Mouse (Mus musculus) CH12.LX (cell line): ENCODE results near the gene Tmem268. TPM values are rescaled to one million over a fixed set of nuclear protein-coding genes. Genes with fewer than 3 reads are reported as not detected.

Source experiments
- DNase-seq: peaks from one replicate; pipeline ENCODE4 v3.0.0-alpha.2; 2013; ENCODE audit errors: extremely low read depth
- H3K27ac ChIP-seq: 2 replicates; pipeline ENCODE4 v1.5.1; 2012; ENCODE audit warnings: low read depth, mild to moderate bottlenecking, control low read depth, moderate library complexity; ENCODE audit not compliant: insufficient read depth
- H3K27me3 ChIP-seq: replicated peaks from 2 replicates; pipeline ENCODE3; 2012; ENCODE audit warnings: inconsistent platforms
- H3K36me3 ChIP-seq, 2 experiments: replicated peaks in 1 of 2; 2 replicates each; pipeline versions ENCODE3 to v1.6.1; 2012; ENCODE audit warnings: inconsistent platforms in 1 of 2, low read length in 1 of 2, mild to moderate bottlenecking in 1 of 2, mixed read lengths in 1 of 2, moderate library complexity in 1 of 2; ENCODE audit not compliant: control insufficient read depth in 1 of 2, insufficient read depth in 1 of 2
- H3K4me1 ChIP-seq, 2 experiments: 2 replicates each; pipeline ENCODE4 v1.6.1; 2012; ENCODE audit warnings: inconsistent platforms in 1 of 2, moderate library complexity in 1 of 2; ENCODE audit not compliant: insufficient read depth in 2 of 2, control insufficient read depth in 1 of 2
- H3K4me2 ChIP-seq: 2 replicates; pipeline ENCODE4 v1.6.1; 2012; ENCODE audit warnings: low read depth, mild to moderate bottlenecking, control low read depth; ENCODE audit not compliant: poor library complexity, insufficient read depth, severe bottlenecking
- H3K4me3 ChIP-seq, 3 experiments: fragments of 150-350 bp in 1 of 3; sonication (generic) in 1 of 3; replicated peaks in 1 of 3; 2 replicates each; pipeline versions ENCODE3 to v1.5.1; 2011 to 2012; ENCODE audit warnings: low read depth in 2 of 3, low read length in 2 of 3, mild to moderate bottlenecking in 2 of 3, moderate library complexity in 2 of 3, control low read depth in 1 of 3, improper control_type of control experiment in 1 of 3, inconsistent platforms in 1 of 3, mixed read lengths in 1 of 3; ENCODE audit not compliant: poor library complexity in 1 of 3
- H3K79me2 ChIP-seq: replicated peaks from 2 replicates; pipeline ENCODE4 v1.6.1; 2012; ENCODE audit warnings: mild to moderate bottlenecking, moderate library complexity; ENCODE audit not compliant: control insufficient read depth, poor library complexity, insufficient read depth, severe bottlenecking; ENCODE audit errors: extremely low read depth
- H3K9ac ChIP-seq: 2 replicates; pipeline ENCODE4 v1.6.1; 2012; ENCODE audit warnings: low read depth, mild to moderate bottlenecking, control low read depth, moderate library complexity; ENCODE audit not compliant: insufficient read depth
- H3K9me3 ChIP-seq: replicated peaks from 2 replicates; pipeline ENCODE3; 2012; ENCODE audit warnings: low read length, inconsistent platforms, mixed read lengths
- BHLHE40 ChIP-seq: IDR thresholded peaks from 2 replicates; pipeline ENCODE4 v1.6.1; 2011; ENCODE audit warnings: mild to moderate bottlenecking, low read depth, low read length, improper control_type of control experiment
- CHD2 ChIP-seq: IDR thresholded peaks from 2 replicates; pipeline ENCODE4 v1.6.1; 2011; ENCODE audit warnings: low read length, improper control_type of control experiment
- CTCF ChIP-seq, 2 experiments: IDR thresholded peaks in 1 of 2; conservative IDR thresholded peaks in 1 of 2; 2 replicates each; pipeline ENCODE4 v1.5.1; 2011 to 2012; ENCODE audit warnings: low read depth in 2 of 2, low read length in 2 of 2, improper control_type of control experiment in 1 of 2, inconsistent platforms in 1 of 2, mild to moderate bottlenecking in 1 of 2, moderate library complexity in 1 of 2
- E2F4 ChIP-seq: IDR thresholded peaks from 2 replicates; pipeline ENCODE4 v1.6.1; 2011; ENCODE audit warnings: low read depth, low read length, improper control_type of control experiment; ENCODE audit not compliant: insufficient replicate concordance
- ETS1 ChIP-seq: conservative IDR thresholded peaks from 2 replicates; pipeline ENCODE4 v1.6.1; 2012; ENCODE audit warnings: low read depth, mild to moderate bottlenecking, inconsistent platforms, low read length, improper control_type of control experiment, moderate library complexity
- GABPA ChIP-seq: IDR thresholded peaks from 2 replicates; pipeline ENCODE4 v1.6.1; 2012; ENCODE audit warnings: low read depth, low read length, improper control_type of control experiment, inconsistent platforms; ENCODE audit not compliant: insufficient replicate concordance
- HCFC1 ChIP-seq: IDR thresholded peaks from 2 replicates; pipeline ENCODE4 v1.6.1; 2012; ENCODE audit warnings: low read depth, mild to moderate bottlenecking, inconsistent platforms, low read length, improper control_type of control experiment
- IRF4 ChIP-seq: IDR thresholded peaks from 2 replicates; pipeline ENCODE4 v1.6.1; 2014; ENCODE audit warnings: low read depth, mild to moderate bottlenecking, inconsistent platforms, low read length, improper control_type of control experiment
- MEF2A ChIP-seq: IDR thresholded peaks from 2 replicates; pipeline ENCODE4 v1.6.1; 2014; ENCODE audit warnings: low read depth, mild to moderate bottlenecking, inconsistent platforms, low read length, improper control_type of control experiment, borderline replicate concordance
- NELFE ChIP-seq: IDR thresholded peaks from 2 replicates; pipeline ENCODE4 v1.6.1; 2011; ENCODE audit warnings: low read depth, low read length, improper control_type of control experiment
- NRF1 ChIP-seq: IDR thresholded peaks from 2 replicates; pipeline ENCODE4 v1.6.1; 2014; ENCODE audit warnings: low read depth, mild to moderate bottlenecking, inconsistent platforms, low read length, improper control_type of control experiment, moderate library complexity
- PAX5 ChIP-seq: IDR thresholded peaks from 2 replicates; pipeline ENCODE4 v1.6.1; 2012; ENCODE audit warnings: low read length, inconsistent platforms, mixed read lengths
- POLR2AphosphoS2 ChIP-seq: IDR thresholded peaks from 2 replicates; pipeline ENCODE4 v1.6.1; 2011; ENCODE audit warnings: low read depth, low read length, improper control_type of control experiment
- SMC3 ChIP-seq: IDR thresholded peaks from 2 replicates; pipeline ENCODE4 v1.6.1; 2011; ENCODE audit warnings: low read depth, low read length, improper control_type of control experiment
- TBP ChIP-seq: conservative IDR thresholded peaks from 2 replicates; pipeline ENCODE4 v1.6.1; 2011; ENCODE audit warnings: low read depth, low read length, improper control_type of control experiment
- UBTF ChIP-seq: IDR thresholded peaks from 2 replicates; pipeline ENCODE4 v1.6.1; 2012; ENCODE audit warnings: low read depth, mild to moderate bottlenecking, inconsistent platforms, low read length, improper control_type of control experiment, moderate library complexity
- USF1 ChIP-seq: IDR thresholded peaks from 2 replicates; pipeline ENCODE4 v1.6.1; 2014; ENCODE audit warnings: low read depth, mild to moderate bottlenecking, inconsistent platforms, low read length, improper control_type of control experiment
- USF2 ChIP-seq: conservative IDR thresholded peaks from 2 replicates; pipeline ENCODE4 v1.6.1; 2011; ENCODE audit warnings: low read depth, low read length, improper control_type of control experiment
- ZC3H11A ChIP-seq: IDR thresholded peaks from 2 replicates; pipeline ENCODE4 v1.6.1; 2012; ENCODE audit warnings: low read depth, mild to moderate bottlenecking, inconsistent platforms, low read length, improper control_type of control experiment
- ZMIZ1 ChIP-seq: IDR thresholded peaks from 2 replicates; pipeline ENCODE4 v1.6.1; 2012; ENCODE audit warnings: low read depth, mild to moderate bottlenecking, inconsistent platforms, low read length, improper control_type of control experiment
- ZNF384 ChIP-seq: IDR thresholded peaks from 2 replicates; pipeline ENCODE4 v1.6.1; 2012; ENCODE audit warnings: low read depth, low read length, improper control_type of control experiment, inconsistent platforms
- dilution Hi-C: fragments of 300-500 bp; cut with MboI; formaldehyde crosslinking; loops from 2 replicates; pipeline ENCODE4 v1.14.3; 2020; ENCODE audit warnings: low sequenced_read_pairs; ENCODE audit not compliant: extremely low pct_unique_long_range_greater_than_20kb, extremely low pct_ligation_motif_present
- in situ Hi-C: fragments of 300-500 bp; cut with MboI; formaldehyde crosslinking; loops from 3 replicates; pipeline ENCODE4 v1.14.3; 2019; ENCODE audit warnings: low sequenced_read_pairs, low pct_ligation_motif_present, low pct_unique_long_range_greater_than_20kb, mixed read lengths
- polyA plus RNA-seq: library from polyadenylated mRNA; unstranded; fragments of >175 nt; gene quantifications from 2 replicates; pipeline ENCODE4 v1.2.1, GENCODE M21; 2012; ENCODE audit warnings: low read depth; ENCODE audit not compliant: insufficient read length
- total RNA-seq, 2 experiments: library from RNA; depleted of rRNA; stranded (reverse); fragments of 300-350 nt in 1 of 2; fragments of >200 nt in 1 of 2; gene quantifications; 2 replicates each; pipeline ENCODE4 v1.2.3; 2012 to 2014

Tmem268 gene
- total and polyA plus RNA-seq, 3 experiments, result 8.3 to 11.1 (median 9.4) TPM

- Histone ChIP-seq H3K79me2 (no peaks in the 10 kb centered on the region), H3K4me3 (no peak overlapping the region), H3K4me1 (peaks cover 0 to 6% of the 10 kb centered on the region in 2 experiments; a peak in 1 of 4 replicates), H3K4me2 (no peak overlapping the region), H3K9me3 (no peaks in the 10 kb centered on the region), H3K27me3 (peaks cover 2% of the 10 kb centered on the region), H3K9ac (no peak overlapping the region), H3K27ac (no peak overlapping the region), H3K36me3 (no peaks in the 10 kb centered on the region)
- no peak for DNase-seq
- dilution Hi-C loops, result no loop called here
- TF ChIP-seq NRF1, result no peak
- no peak for TF ChIP-seq USF1
- no peak for TF ChIP-seq GABPA
- no peak for TF ChIP-seq BHLHE40
- no peak for TF ChIP-seq ZMIZ1
- TF ChIP-seq NELFE, result no peak
- no peak for TF ChIP-seq TBP
- TF ChIP-seq USF2, result no peak
- TF ChIP-seq ETS1, result no peak
- no peak for TF ChIP-seq UBTF
- no peak for TF ChIP-seq PAX5
- TF ChIP-seq POLR2AphosphoS2, result no peak
- TF ChIP-seq CTCF (conservative IDR thresholded peaks at IDR 0.05 in 1 of 2, IDR thresholded peaks at IDR 0.05 in 1 of 2; ENCODE audit: low read depth in 2 of 2, low read length in 2 of 2), result no peak
- TF ChIP-seq IRF4, result no peak
- TF ChIP-seq SMC3, result no peak
- TF ChIP-seq CHD2, result no peak
- no peak for TF ChIP-seq HCFC1
- in situ Hi-C loops, result no loop called here
Measured at GRCm38 (mm10) chr4:63525514-63525913, 33.1 kb upstream of the Tmem268 start.

DNA sequence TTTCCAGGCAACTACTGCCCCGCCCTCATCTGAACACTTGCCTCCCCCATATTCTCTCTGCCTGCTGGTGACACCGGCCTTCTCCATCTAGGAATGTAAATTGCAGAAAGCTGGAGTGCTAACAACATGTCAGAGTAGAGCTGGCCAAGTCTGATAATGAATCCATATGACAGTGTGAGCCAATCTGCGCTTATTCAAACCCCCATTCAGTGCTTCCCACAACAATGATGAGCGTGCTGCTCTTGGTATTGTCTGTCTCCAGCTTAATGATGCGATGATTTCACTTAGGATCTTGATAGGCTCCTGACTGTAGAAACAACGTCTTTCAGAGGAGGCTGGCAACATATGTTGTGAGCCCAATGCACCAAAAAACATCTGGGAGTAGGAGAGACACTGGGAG, 29.6 kb upstream of the Tmem268 start:
- dilution Hi-C loops (no loop called here), in situ Hi-C loops (no loop called here)
- Histone ChIP-seq H3K27me3 (peaks cover 2% of the 10 kb centered on the region), H3K4me1 (no peaks in the 10 kb centered on the region), H3K4me3 (no peak overlapping the region), H3K9me3 (no peaks in the 10 kb centered on the region), H3K27ac (no peak overlapping the region), H3K4me2 (no peak overlapping the region), H3K36me3 (no peaks in the 10 kb centered on the region), H3K79me2 (no peaks in the 10 kb centered on the region), H3K9ac (no peak overlapping the region)
- TF ChIP-seq ETS1, result no peak
- no peak for TF ChIP-seq E2F4
- TF ChIP-seq NELFE, result no peak
- no peak for TF ChIP-seq IRF4
- no peak for TF ChIP-seq PAX5
- TF ChIP-seq MEF2A, result no peak
- TF ChIP-seq BHLHE40, result no peak
- no peak for TF ChIP-seq ZC3H11A
- TF ChIP-seq ZNF384, result no peak
- no peak for DNase-seq
